Mouse (Mus musculus) testis, adult 2 months (tissue): ENCODE results near the gene Cuedc1.

ENCODE experiments used
- CTCF ChIP-seq: fragments of 200-500 bp; IDR thresholded peaks from 2 replicates; pipeline ENCODE4 v1.5.1; 2012; ENCODE audit warnings: low read depth, mild to moderate bottlenecking, inconsistent platforms, low read length, moderate library complexity; ENCODE audit not compliant: control insufficient read depth, insufficient read depth, insufficient replicate concordance
- POLR2A ChIP-seq: fragments of 200-500 bp; IDR thresholded peaks from 2 replicates; pipeline ENCODE4 v1.6.1; 2012; ENCODE audit warnings: low read depth, mild to moderate bottlenecking, inconsistent platforms, low read length, moderate library complexity; ENCODE audit not compliant: control insufficient read depth

GRCm38 (mm10) chr11:88128461-88128860 is 30.6 kb downstream of the Cuedc1 start:
- TF ChIP-seq CTCF (no peak), POLR2A (no peak)
